Mouse (Mus musculus) heart, adult 2 months (tissue): Measurements from ENCODE around the gene Mustn1.

Experiments used
- CTCF ChIP-seq: fragments of 200-600 bp; IDR thresholded peaks from 2 replicates; pipeline ENCODE4 v1.8.1; 2022; ENCODE audit warnings: antibody characterized with exemption, mild to moderate bottlenecking, moderate library complexity
- EP300 ChIP-seq: fragments of 200-500 bp; IDR thresholded peaks from 2 replicates; pipeline ENCODE4 v1.6.1; 2011; ENCODE audit warnings: low read depth, low read length, control low read depth; ENCODE audit not compliant: insufficient read depth
- POLR2A ChIP-seq: fragments of 200-500 bp; IDR thresholded peaks from 2 replicates; pipeline ENCODE4 v1.6.1; 2011; ENCODE audit warnings: mild to moderate bottlenecking, low read depth, low read length, control low read depth; ENCODE audit not compliant: insufficient read depth

DNA sequence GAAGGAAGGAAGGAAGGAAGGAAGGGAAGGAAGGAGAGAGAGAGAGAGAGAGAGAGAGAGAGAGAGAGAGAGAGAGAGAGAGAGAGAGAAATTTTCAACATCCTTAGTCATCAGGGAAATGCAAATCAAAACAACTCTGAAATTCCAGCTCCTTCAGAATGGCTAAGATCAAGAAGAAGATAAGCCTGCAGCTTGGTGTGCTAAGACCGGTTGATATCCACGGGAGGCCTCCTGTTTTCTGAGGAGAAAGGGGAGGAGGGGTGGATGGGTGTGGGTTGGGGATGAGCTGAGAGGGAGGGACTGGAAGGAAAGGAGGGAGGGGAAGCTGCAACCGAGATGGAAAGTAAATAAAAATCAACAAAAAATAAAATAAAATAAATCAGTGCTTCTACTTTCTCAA is 6.3 kb downstream of the Mustn1 start:
- TF ChIP-seq CTCF (no peak), POLR2A (no peak), EP300 (no peak)
